Mouse (Mus musculus) midbrain, embryonic 11.5 days (tissue): Measurements from ENCODE around the gene Rfx4. TPM values are rescaled to one million over a fixed set of nuclear protein-coding genes. Genes with fewer than 3 reads are reported as not detected.

Experiments
- ATAC-seq: fragments of 200-750 bp; cut with Nextera tagmentation; 2 replicates; pipeline ENCODE4 v1.8.0; 2017; ENCODE audit warnings: moderate TSS enrichment, moderate library complexity; ENCODE audit not compliant: low FRiP score
- DNase-seq: peaks from one replicate; pipeline ENCODE4 v3.0.0; 2015; ENCODE audit warnings: low spot score; ENCODE audit errors: missing footprints
- H3K27ac ChIP-seq: fragments of 300-500 bp; sonication (generic); 2 replicates; pipeline ENCODE4 v1.5.1; 2014; ENCODE audit warnings: low read depth, low read length
- H3K27me3 ChIP-seq: fragments of 300-500 bp; sonication (generic); 2 replicates; pipeline ENCODE4 v1.6.1; 2014; ENCODE audit warnings: mild to moderate bottlenecking, low read length, moderate library complexity, mixed read lengths; ENCODE audit not compliant: control insufficient read depth, insufficient read depth
- H3K36me3 ChIP-seq: fragments of 300-500 bp; sonication (generic); 2 replicates; pipeline ENCODE4 v1.6.1; 2014; ENCODE audit warnings: mild to moderate bottlenecking, low read length, moderate library complexity, mixed read lengths; ENCODE audit not compliant: control insufficient read depth, insufficient read depth
- H3K4me1 ChIP-seq: fragments of 300-500 bp; sonication (generic); 2 replicates; pipeline ENCODE4 v1.6.1; 2014; ENCODE audit warnings: low read length; ENCODE audit not compliant: control insufficient read depth, insufficient read depth
- H3K4me2 ChIP-seq: fragments of 300-500 bp; sonication (generic); 2 replicates; pipeline ENCODE4 v1.6.1; 2014; ENCODE audit warnings: mild to moderate bottlenecking, moderate library complexity
- H3K4me3 ChIP-seq: fragments of 300-500 bp; sonication (generic); 2 replicates; pipeline ENCODE4 v1.5.1; 2014; ENCODE audit warnings: low read depth, low read length
- H3K9ac ChIP-seq: fragments of 300-500 bp; sonication (generic); 2 replicates; pipeline ENCODE4 v1.6.1; 2014; ENCODE audit warnings: low read length
- H3K9me3 ChIP-seq: fragments of 300-500 bp; sonication (generic); 2 replicates; pipeline ENCODE4 v1.6.1; 2016; ENCODE audit warnings: low read length; ENCODE audit not compliant: control insufficient read depth
- WGBS: fragments of 180-500 bp; shearing (Covaris S2); extraction: QIAGEN DNeasy Blood & Tissue Kit; methylation state at CpG from one replicate; pipeline ENCODE4 v1.1.7; 2014; 5-methylcytosine and 5-hydroxymethylcytosine counted together
- polyA plus RNA-seq: library from polyadenylated mRNA; unstranded; fragments of >200 nt; fragmentation: Nextera tagmentation; extraction: Ambion mirVana; gene quantifications from 2 replicates; pipeline ENCODE4 v1.2.1, GENCODE M21; 2014

The Rfx4 gene
- polyA plus RNA-seq, 1 experiment from 2014 or later: 68.0 TPM

- ATAC-seq (no peak), DNase-seq (no peak)
- Histone ChIP-seq H3K4me3 (no peak overlapping the region), H3K27me3 (no peaks in the 10 kb centered on the region), H3K9ac (no peak overlapping the region), H3K9me3 (no peaks in the 10 kb centered on the region), H3K36me3 (peaks cover 11% of the 10 kb centered on the region), H3K4me2 (no peak overlapping the region), H3K27ac (no peak overlapping the region), H3K4me1 (no peaks in the 10 kb centered on the region)
- WGBS: 82% methylated on average over 4 of the region's 4 CpGs
These were observed 60.0 kb downstream of the Rfx4 start for GRCm38 (mm10) chr10:84815676-84816436.

GRCm38 (mm10) chr10:84817086-84817869 lies 61.4 kb downstream of the Rfx4 start:
- 92% methylated on average over 7 of the region's 7 CpGs for WGBS

GRCm38 (mm10) chr10:84819669-84820068 lies 63.8 kb downstream of the Rfx4 start:
- no peaks in the 10 kb centered on the region for H3K9me3 ChIP-seq
- DNase-seq (no peak), ATAC-seq (no peak)
- H3K4me3 ChIP-seq: no peak overlapping the region
- H3K9ac ChIP-seq: no peak overlapping the region
- 87% methylated on average over 6 of the region's 6 CpGs for whole genome bisulfite sequencing
- peaks cover 11% of the 10 kb centered on the region for H3K36me3 ChIP-seq
- H3K4me1 ChIP-seq: peaks cover 16% of the 10 kb centered on the region
- H3K27me3 ChIP-seq: no peaks in the 10 kb centered on the region
- H3K4me2 ChIP-seq: no peak overlapping the region
- no peak overlapping the region for H3K27ac ChIP-seq

More at GRCm38 (mm10) chr10:84817086-84817869, 61.4 kb downstream of the Rfx4 start:
- no peak overlapping the region for H3K4me2 ChIP-seq
- H3K9ac ChIP-seq: no peak overlapping the region
- peaks cover 4% of the 10 kb centered on the region for H3K4me1 ChIP-seq
- H3K27me3 ChIP-seq: no peaks in the 10 kb centered on the region
- H3K9me3 ChIP-seq: no peaks in the 10 kb centered on the region
- H3K27ac ChIP-seq: no peak overlapping the region
- ATAC-seq: no peak
- H3K4me3 ChIP-seq: no peak overlapping the region
- peaks cover 11% of the 10 kb centered on the region for H3K36me3 ChIP-seq
- DNase-seq: no peak

- Histone ChIP-seq H3K9me3 (no peaks in the 10 kb centered on the region), H3K4me1 (peaks cover 16% of the 10 kb centered on the region), H3K27me3 (no peaks in the 10 kb centered on the region), H3K9ac (no peak overlapping the region), H3K36me3 (peaks cover 11% of the 10 kb centered on the region), H3K4me3 (no peak overlapping the region), H3K27ac (no peak overlapping the region), H3K4me2 (no peak overlapping the region)
- WGBS: 75% methylated on average over 3 of the region's 3 CpGs
- DNase-seq: no peak
- no peak for ATAC-seq
These were observed 64.4 kb downstream of the Rfx4 start for GRCm38 (mm10) chr10:84820230-84820629.

GRCm38 (mm10) chr10:84822741-84823151 lies 66.9 kb downstream of the Rfx4 start:
- Histone ChIP-seq H3K9me3 (no peaks in the 10 kb centered on the region), H3K4me3 (no peak overlapping the region), H3K27ac (peak overlapping the region; percentile 57; the same call in 1 of the 2 replicates), H3K4me2 (no peak overlapping the region), H3K4me1 (peaks cover 18% of the 10 kb centered on the region), H3K27me3 (no peaks in the 10 kb centered on the region), H3K9ac (no peak overlapping the region), H3K36me3 (peaks cover 11% of the 10 kb centered on the region)
- 9% methylated on average over 9 of the region's 9 CpGs for whole genome bisulfite sequencing
- DNase-seq: no peak
- ATAC-seq: peak; percentile 55; the same call in 1 of the 2 replicates

GRCm38 (mm10) chr10:84823621-84824020 lies 67.8 kb downstream of the Rfx4 start:
- DNase-seq: no peak
- ATAC-seq: no peak
- Histone ChIP-seq H3K27ac (peak overlapping the region; percentile 57; the same call in 1 of the 2 replicates), H3K9me3 (no peaks in the 10 kb centered on the region), H3K4me1 (peaks cover 18% of the 10 kb centered on the region), H3K27me3 (no peaks in the 10 kb centered on the region), H3K4me2 (no peak overlapping the region), H3K9ac (no peak overlapping the region), H3K4me3 (no peak overlapping the region), H3K36me3 (peaks cover 8% of the 10 kb centered on the region)
- 42% methylated on average over 4 of the region's 4 CpGs for WGBS

DNA sequence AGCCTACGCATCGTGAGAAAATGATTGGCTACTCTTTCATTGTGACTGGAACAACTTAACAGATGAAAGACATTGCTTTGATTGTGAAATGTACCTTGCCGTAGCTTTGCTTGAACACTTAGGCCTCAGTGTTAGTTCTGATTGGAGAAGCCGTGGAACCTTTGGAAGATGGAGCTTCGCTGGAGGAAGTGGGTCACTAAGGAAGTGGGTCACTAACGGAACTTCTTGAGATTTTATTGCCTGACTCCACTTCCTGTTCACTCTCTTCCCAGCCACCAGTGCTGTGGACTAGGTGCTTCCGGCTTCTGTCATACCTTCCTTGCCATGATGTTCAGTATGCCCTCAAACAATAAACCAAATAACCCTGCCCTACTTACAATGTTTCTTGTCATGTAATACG lies 73.1 kb downstream of the Rfx4 start:
- H3K9ac ChIP-seq: no peak overlapping the region
- H3K36me3 ChIP-seq: peaks cover 8% of the 10 kb centered on the region; the same call in 1 of the 2 replicates
- no peaks in the 10 kb centered on the region for H3K27me3 ChIP-seq
- 91% methylated on average over 8 of the region's 8 CpGs for WGBS
- 0 out of 2 replicates have a peak, but pooled peaks cover 2% of the 10 kb centered on the region for H3K4me1 ChIP-seq
- H3K4me3 ChIP-seq: no peak overlapping the region
- no peak overlapping the region for H3K4me2 ChIP-seq
- H3K9me3 ChIP-seq: no peaks in the 10 kb centered on the region
- H3K27ac ChIP-seq: no peak overlapping the region
- DNase-seq (no peak), ATAC-seq (no peak)

DNA sequence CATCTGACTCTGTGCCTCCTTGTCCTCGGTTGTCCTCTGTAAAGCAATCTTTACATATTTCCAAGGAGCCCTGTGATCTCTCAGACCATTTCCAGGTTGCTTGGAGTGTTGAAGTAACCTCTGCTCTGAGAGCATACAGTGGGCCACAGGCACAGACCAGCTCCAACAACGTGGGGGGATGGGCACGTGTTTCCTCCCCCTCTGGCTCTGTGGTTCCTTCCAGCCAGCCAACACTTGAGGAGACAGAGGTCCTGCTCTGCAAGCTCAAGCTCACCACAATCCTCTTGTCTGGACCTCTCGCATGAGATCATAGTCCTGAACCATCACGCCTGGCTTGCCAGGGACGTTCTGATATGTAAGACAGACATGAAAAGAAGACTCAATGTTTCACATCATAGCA lies 79.7 kb downstream of the Rfx4 start:
- WGBS: 76% methylated on average over 6 of the region's 6 CpGs
- Histone ChIP-seq H3K4me2 (no peak overlapping the region), H3K9me3 (no peaks in the 10 kb centered on the region), H3K27me3 (no peaks in the 10 kb centered on the region), H3K4me1 (no peaks in the 10 kb centered on the region), H3K36me3 (peaks cover 7% of the 10 kb centered on the region), H3K9ac (no peak overlapping the region), H3K27ac (no peak overlapping the region), H3K4me3 (no peak overlapping the region)
- ATAC-seq: no peak
- no peak for DNase-seq

- H3K9ac ChIP-seq: no peak overlapping the region
- H3K27ac ChIP-seq: no peak overlapping the region
- peaks cover 9% of the 10 kb centered on the region for H3K36me3 ChIP-seq
- DNase-seq: no peak
- no peaks in the 10 kb centered on the region for H3K27me3 ChIP-seq
- ATAC-seq: no peak
- H3K9me3 ChIP-seq: no peaks in the 10 kb centered on the region
- H3K4me3 ChIP-seq: no peak overlapping the region
- 42% methylated on average over 4 of the region's 4 CpGs for WGBS
- H3K4me2 ChIP-seq: no peak overlapping the region
- no peaks in the 10 kb centered on the region for H3K4me1 ChIP-seq
These were observed 80.2 kb downstream of the Rfx4 start for GRCm38 (mm10) chr10:84836104-84836503.
